Mouse (Mus musculus) liver, embryonic 11.5 days (tissue): ENCODE measurements around the gene Tst. TPM values are rescaled to one million over a fixed set of nuclear protein-coding genes. Genes with fewer than 3 reads are reported as not detected.

Source experiments
- ATAC-seq: fragments of 200-750 bp; cut with Nextera tagmentation; replicated peaks from 2 replicates; pipeline ENCODE4 v1.8.0; 2017; ENCODE audit warnings: moderate number of reproducible peaks, mild to moderate bottlenecking, moderate TSS enrichment, moderate library complexity; ENCODE audit not compliant: low FRiP score
- DNase-seq: peaks from one replicate; pipeline ENCODE4 v3.0.0-alpha.2; 2017; ENCODE audit warnings: low spot score
- H3K27ac ChIP-seq: fragments of 300-500 bp; sonication (generic); 2 replicates; pipeline ENCODE4 v1.5.1; 2014; ENCODE audit warnings: mild to moderate bottlenecking, low read depth, low read length, control low read depth
- H3K27me3 ChIP-seq: fragments of 300-500 bp; sonication (generic); replicated peaks from 2 replicates; pipeline ENCODE4 v1.6.1; 2014; ENCODE audit warnings: low read length, mixed read lengths; ENCODE audit not compliant: control insufficient read depth, insufficient read depth
- H3K36me3 ChIP-seq: fragments of 300-500 bp; sonication (generic); 2 replicates; pipeline ENCODE4 v1.6.1; 2014; ENCODE audit warnings: mild to moderate bottlenecking, low read length, moderate library complexity, mixed read lengths; ENCODE audit not compliant: control insufficient read depth, insufficient read depth
- H3K4me1 ChIP-seq: fragments of 300-500 bp; sonication (generic); replicated peaks from 2 replicates; pipeline ENCODE4 v1.6.1; 2014; ENCODE audit warnings: low read length, mixed read lengths; ENCODE audit not compliant: control insufficient read depth, insufficient read depth
- H3K4me2 ChIP-seq: fragments of 300-500 bp; sonication (generic); 2 replicates; pipeline ENCODE4 v1.6.1; 2014; ENCODE audit warnings: mild to moderate bottlenecking, control low read depth, moderate library complexity
- H3K4me3 ChIP-seq: fragments of 300-500 bp; sonication (generic); 2 replicates; pipeline ENCODE4 v1.5.1; 2014; ENCODE audit warnings: low read depth, low read length, control low read depth
- H3K9ac ChIP-seq: fragments of 300-500 bp; sonication (generic); 2 replicates; pipeline ENCODE4 v1.6.1; 2014; ENCODE audit warnings: low read depth, low read length, control low read depth
- H3K9me3 ChIP-seq: fragments of 300-500 bp; sonication (generic); 2 replicates; pipeline ENCODE4 v1.6.1; 2016; ENCODE audit warnings: low read length, inconsistent platforms, mixed read lengths; ENCODE audit not compliant: control insufficient read depth
- WGBS: fragments of 180-500 bp; shearing (Covaris S2); extraction: QIAGEN DNeasy Blood & Tissue Kit; methylation state at CpG from one replicate; pipeline ENCODE4 v1.1.7; 2014; 5-methylcytosine and 5-hydroxymethylcytosine counted together
- polyA plus RNA-seq: library from polyadenylated mRNA; unstranded; fragments of >200 nt; fragmentation: Nextera tagmentation; extraction: Ambion mirVana; gene quantifications from 2 replicates; pipeline ENCODE4 v1.2.1, GENCODE M21; 2014

Tst gene
- polyA plus RNA-seq, result 95.3 and 98.9 TPM in 2 replicates

GRCm38 (mm10) chr15:78405517-78406211, at the start of gene Tst:
TSS of gene Tst (minus strand) at chr15:78405907.
- Histone ChIP-seq H3K27ac (peak within 1 kb of the TSS; percentile 98), H3K4me2 (peak within 1 kb of the TSS; percentile 92), H3K4me3 (peak within 1 kb of the TSS; percentile 78), H3K4me1 (peaks cover 52% of the 10 kb centered on the region), H3K27me3 (peaks cover 20% of the 10 kb centered on the region), H3K36me3 (no peaks in the 10 kb centered on the region), H3K9ac (peak within 1 kb of the TSS; percentile 86), H3K9me3 (no peaks in the 10 kb centered on the region)
- ATAC-seq, result peak; percentile 68
- 3% methylated on average over 34 of the region's 34 CpGs for WGBS
- peak; percentile 81 for DNase-seq

- DNase-seq (no peak), ATAC-seq (no peak)
- Histone ChIP-seq H3K27ac (no peak overlapping the region), H3K9me3 (no peaks in the 10 kb centered on the region), H3K4me1 (peaks cover 4% of the 10 kb centered on the region), H3K36me3 (no peaks in the 10 kb centered on the region), H3K27me3 (0 out of 2 replicates have a peak, but pooled peaks cover 4% of the 10 kb centered on the region), H3K4me3 (no peak overlapping the region), H3K9ac (no peak overlapping the region), H3K4me2 (no peak overlapping the region)
- 62% methylated on average over 4 of the region's 4 CpGs for WGBS
Measured at GRCm38 (mm10) chr15:78455168-78455567, 49.5 kb upstream of the Tst start.

GRCm38 (mm10) chr15:78452929-78453328, 47.2 kb upstream of the Tst start:
- ATAC-seq, result no peak
- no peaks in the 10 kb centered on the region for H3K36me3 ChIP-seq
- no peak overlapping the region for H3K4me2 ChIP-seq
- H3K27ac ChIP-seq, result no peak overlapping the region
- H3K27me3 ChIP-seq, result 0 out of 2 replicates have a peak, but pooled peaks cover 4% of the 10 kb centered on the region
- H3K4me3 ChIP-seq, result no peak overlapping the region
- H3K4me1 ChIP-seq, result peaks cover 19% of the 10 kb centered on the region
- H3K9ac ChIP-seq, result no peak overlapping the region
- 82% methylated on average over 3 of the region's 3 CpGs for WGBS
- no peaks in the 10 kb centered on the region for H3K9me3 ChIP-seq
- no peak for DNase-seq

GRCm38 (mm10) chr15:78451201-78451600, 45.5 kb upstream of the Tst start:
- H3K4me2 ChIP-seq, result no peak overlapping the region
- no peak overlapping the region for H3K27ac ChIP-seq
- no peaks in the 10 kb centered on the region for H3K9me3 ChIP-seq
- H3K4me3 ChIP-seq, result no peak overlapping the region
- DNase-seq (no peak), ATAC-seq (no peak)
- H3K4me1 ChIP-seq, result peaks cover 19% of the 10 kb centered on the region
- no peaks in the 10 kb centered on the region for H3K36me3 ChIP-seq
- WGBS, result 76% methylated on average over 2 of the region's 2 CpGs
- H3K9ac ChIP-seq, result no peak overlapping the region
- 0 out of 2 replicates have a peak, but pooled peaks cover 4% of the 10 kb centered on the region for H3K27me3 ChIP-seq

GRCm38 (mm10) chr15:78450419-78450768, 44.7 kb upstream of the Tst start:
- Histone ChIP-seq H3K9me3 (no peaks in the 10 kb centered on the region), H3K4me3 (no peak overlapping the region), H3K27me3 (0 out of 2 replicates have a peak, but pooled peaks cover 4% of the 10 kb centered on the region), H3K27ac (peak overlapping the region; percentile 33), H3K4me2 (no peak overlapping the region), H3K4me1 (peaks cover 19% of the 10 kb centered on the region), H3K9ac (no peak overlapping the region), H3K36me3 (no peaks in the 10 kb centered on the region)
- WGBS, result 82% methylated on average over 6 of the region's 6 CpGs
- ATAC-seq, result no peak
- DNase-seq, result no peak

GRCm38 (mm10) chr15:78449694-78450418, 44.1 kb upstream of the Tst start:
- no peaks in the 10 kb centered on the region for H3K36me3 ChIP-seq
- H3K4me2 ChIP-seq, result no peak overlapping the region; the same call in 1 of the 2 replicates
- H3K9me3 ChIP-seq, result no peaks in the 10 kb centered on the region
- H3K4me3 ChIP-seq, result no peak overlapping the region
- H3K4me1 ChIP-seq, result peaks cover 19% of the 10 kb centered on the region
- no peak overlapping the region for H3K9ac ChIP-seq
- 0 out of 2 replicates have a peak, but pooled peaks cover 2% of the 10 kb centered on the region for H3K27me3 ChIP-seq
- 26% methylated on average over 7 of the region's 7 CpGs for WGBS
- peak overlapping the region; percentile 56 for H3K27ac ChIP-seq
- ATAC-seq (no peak), DNase-seq (peak; percentile 44)

GRCm38 (mm10) chr15:78449131-78449530, 43.4 kb upstream of the Tst start:
- Histone ChIP-seq H3K27me3 (no peaks in the 10 kb centered on the region), H3K4me2 (no peak overlapping the region), H3K4me3 (no peak overlapping the region), H3K4me1 (peaks cover 19% of the 10 kb centered on the region), H3K9me3 (no peaks in the 10 kb centered on the region), H3K9ac (no peak overlapping the region), H3K27ac (peak overlapping the region; percentile 56), H3K36me3 (no peaks in the 10 kb centered on the region)
- WGBS, result 39% methylated on average over 6 of the region's 6 CpGs
- DNase-seq (no peak), ATAC-seq (no peak)

GRCm38 (mm10) chr15:78447746-78448535, 42.2 kb upstream of the Tst start:
- peak overlapping the region; percentile 30 for H3K9ac ChIP-seq
- no peak for ATAC-seq
- WGBS, result 1% methylated on average over 22 of the region's 22 CpGs

More at GRCm38 (mm10) chr15:78447746-78448535, 42.2 kb upstream of the Tst start:
- Histone ChIP-seq H3K27ac (no peak overlapping the region; the same call in 1 of the 2 replicates), H3K9me3 (no peaks in the 10 kb centered on the region), H3K36me3 (no peaks in the 10 kb centered on the region), H3K4me3 (peak overlapping the region; percentile 31), H3K4me1 (peaks cover 19% of the 10 kb centered on the region), H3K27me3 (no peaks in the 10 kb centered on the region), H3K4me2 (peak overlapping the region; percentile 60)
- peak; percentile 93 for DNase-seq
